Mouse (Mus musculus) liver, postnatal 0 days (tissue): ENCODE measurements around the gene Prkd1. TPM values are rescaled to one million over a fixed set of nuclear protein-coding genes. Genes with fewer than 3 reads are reported as not detected.

Source experiments
- ATAC-seq: fragments of 200-750 bp; cut with Nextera tagmentation; 2 replicates; pipeline ENCODE4 v1.8.0; 2017; ENCODE audit warnings: mild to moderate bottlenecking, moderate library complexity
- DNase-seq: peaks from one replicate; pipeline ENCODE4 v3.0.0-alpha.2; 2016
- H3K27ac ChIP-seq: fragments of 300-500 bp; sonication (generic); 2 replicates; pipeline ENCODE4 v1.5.1; 2014; ENCODE audit warnings: antibody characterized with exemption, moderate library complexity, mild to moderate bottlenecking, low read depth
- H3K27me3 ChIP-seq: fragments of 300-500 bp; sonication (generic); 2 replicates; pipeline ENCODE4 v1.6.1; 2014; ENCODE audit warnings: low read length, control low read depth, mixed read lengths; ENCODE audit not compliant: insufficient read depth
- H3K36me3 ChIP-seq: fragments of 300-500 bp; sonication (generic); replicated peaks from 2 replicates; pipeline ENCODE4 v1.6.1; 2014; ENCODE audit warnings: mild to moderate bottlenecking, control low read depth, low read length, moderate library complexity, mixed read lengths; ENCODE audit not compliant: insufficient read depth
- H3K4me1 ChIP-seq: fragments of 300-500 bp; sonication (generic); 2 replicates; pipeline ENCODE4 v1.6.1; 2014; ENCODE audit warnings: antibody characterized with exemption, mild to moderate bottlenecking, control low read depth; ENCODE audit not compliant: insufficient read depth
- H3K4me2 ChIP-seq: fragments of 300-500 bp; sonication (generic); 2 replicates; pipeline ENCODE4 v1.6.1; 2014; ENCODE audit warnings: low read depth, mild to moderate bottlenecking, low read length, moderate library complexity, mixed read lengths
- H3K4me3 ChIP-seq: fragments of 300-500 bp; sonication (generic); 2 replicates; pipeline ENCODE4 v1.5.1; 2014; ENCODE audit warnings: low read depth, low read length
- H3K9ac ChIP-seq: fragments of 300-500 bp; sonication (generic); replicated peaks from 2 replicates; pipeline ENCODE4 v1.6.1; 2014; ENCODE audit warnings: mild to moderate bottlenecking, moderate library complexity
- H3K9me3 ChIP-seq: fragments of 300-500 bp; sonication (generic); 2 replicates; pipeline ENCODE4 v1.6.1; 2016; ENCODE audit warnings: mild to moderate bottlenecking, control low read depth, low read length, mixed read lengths
- CTCF ChIP-seq: sonication (generic); IDR thresholded peaks from 2 replicates; pipeline ENCODE4 v1.5.1; 2016; ENCODE audit warnings: antibody characterized with exemption, low read depth
- EP300 ChIP-seq: IDR thresholded peaks from 2 replicates; pipeline ENCODE4 v1.6.1; 2016; ENCODE audit warnings: antibody characterized with exemption, low read depth, mild to moderate bottlenecking
- WGBS: fragments of 180-500 bp; shearing (Covaris S2); extraction: QIAGEN DNeasy Blood & Tissue Kit; methylation state at CpG from one replicate; pipeline ENCODE4 v1.1.7; 2014; ENCODE audit not compliant: insufficient replicate concordance; 5-methylcytosine and 5-hydroxymethylcytosine counted together
- polyA plus RNA-seq: library from polyadenylated mRNA; unstranded; fragments of >200 nt; fragmentation: Nextera tagmentation; extraction: Ambion mirVana; gene quantifications from 2 replicates; pipeline ENCODE4 v1.2.1, GENCODE M21; 2015

The Prkd1 gene
- polyA plus RNA-seq, 1 experiment from 2014 or later: 0.09 TPM

GRCm38 (mm10) chr12:50430129-50430703, 218.7 kb downstream of the Prkd1 start:
- TF ChIP-seq EP300: no peak
- no peak for TF ChIP-seq CTCF
- Histone ChIP-seq H3K4me1 (no peaks in the 10 kb centered on the region), H3K9ac (no peak overlapping the region), H3K4me3 (no peak overlapping the region), H3K36me3 (no peaks in the 10 kb centered on the region), H3K27me3 (no peaks in the 10 kb centered on the region), H3K4me2 (no peak overlapping the region), H3K9me3 (no peaks in the 10 kb centered on the region), H3K27ac (no peak overlapping the region)
- ATAC-seq (no peak), DNase-seq (no peak)
- 70% methylated on average over 5 of the region's 5 CpGs for WGBS

- Histone ChIP-seq H3K4me1 (no peaks in the 10 kb centered on the region), H3K4me2 (no peak overlapping the region), H3K36me3 (no peaks in the 10 kb centered on the region), H3K27ac (no peak overlapping the region), H3K4me3 (no peak overlapping the region), H3K9ac (no peak overlapping the region), H3K9me3 (no peaks in the 10 kb centered on the region), H3K27me3 (no peaks in the 10 kb centered on the region)
- ATAC-seq: no peak
- no peak for TF ChIP-seq CTCF
- TF ChIP-seq EP300: no peak
- WGBS: 71% methylated on average over 11 of the region's 11 CpGs
- no peak for DNase-seq
Measured at GRCm38 (mm10) chr12:50352404-50352803, 296.5 kb downstream of the Prkd1 start.

GRCm38 (mm10) chr12:50333182-50333581, 315.7 kb downstream of the Prkd1 start:
- WGBS: 71% methylated on average over 4 of the region's 4 CpGs
- TF ChIP-seq CTCF: no peak
- TF ChIP-seq EP300: no peak
- H3K9me3 ChIP-seq: no peaks in the 10 kb centered on the region
- H3K4me3 ChIP-seq: no peak overlapping the region
- no peak for ATAC-seq
- no peaks in the 10 kb centered on the region for H3K36me3 ChIP-seq
- H3K9ac ChIP-seq: no peak overlapping the region
- H3K4me2 ChIP-seq: no peak overlapping the region
- no peak for DNase-seq
- H3K27ac ChIP-seq: no peak overlapping the region
- no peaks in the 10 kb centered on the region for H3K27me3 ChIP-seq
- H3K4me1 ChIP-seq: no peaks in the 10 kb centered on the region

- Histone ChIP-seq H3K9me3 (no peaks in the 10 kb centered on the region), H3K4me3 (no peak overlapping the region), H3K36me3 (no peaks in the 10 kb centered on the region), H3K27me3 (no peaks in the 10 kb centered on the region), H3K9ac (no peak overlapping the region), H3K4me2 (no peak overlapping the region), H3K4me1 (no peaks in the 10 kb centered on the region), H3K27ac (no peak overlapping the region)
- TF ChIP-seq CTCF (peak; percentile 34; the same call in 1 of the 2 replicates), EP300 (no peak)
- DNase-seq: no peak
- no peak for ATAC-seq
Measured at GRCm38 (mm10) chr12:50314634-50315033, 334.3 kb downstream of the Prkd1 start.

GRCm38 (mm10) chr12:50309276-50309675, 339.6 kb downstream of the Prkd1 start:
- H3K36me3 ChIP-seq: no peaks in the 10 kb centered on the region
- H3K4me3 ChIP-seq: no peak overlapping the region
- DNase-seq (no peak), ATAC-seq (no peak)
- no peak overlapping the region for H3K27ac ChIP-seq
- H3K27me3 ChIP-seq: no peaks in the 10 kb centered on the region
- no peaks in the 10 kb centered on the region for H3K9me3 ChIP-seq
- no peak overlapping the region for H3K4me2 ChIP-seq
- no peak for TF ChIP-seq CTCF
- H3K4me1 ChIP-seq: no peaks in the 10 kb centered on the region
- WGBS: 57% methylated on average over 3 of the region's 3 CpGs
- H3K9ac ChIP-seq: no peak overlapping the region

GRCm38 (mm10) chr12:50301334-50301733, 347.6 kb downstream of the Prkd1 start:
- Histone ChIP-seq H3K4me3 (no peak overlapping the region), H3K27ac (no peak overlapping the region), H3K4me2 (no peak overlapping the region), H3K9ac (no peak overlapping the region), H3K4me1 (no peaks in the 10 kb centered on the region), H3K36me3 (no peaks in the 10 kb centered on the region), H3K9me3 (no peaks in the 10 kb centered on the region), H3K27me3 (no peaks in the 10 kb centered on the region)
- DNase-seq (no peak), ATAC-seq (no peak)
- TF ChIP-seq CTCF (no peak), EP300 (no peak)
- WGBS: 29% methylated on average over 1 of the region's 1 CpGs

GRCm38 (mm10) chr12:50296067-50296466, 352.8 kb downstream of the Prkd1 start:
- Histone ChIP-seq H3K4me3 (no peak overlapping the region), H3K9ac (no peak overlapping the region), H3K27ac (no peak overlapping the region), H3K27me3 (no peaks in the 10 kb centered on the region), H3K36me3 (no peaks in the 10 kb centered on the region), H3K4me1 (no peaks in the 10 kb centered on the region), H3K4me2 (no peak overlapping the region), H3K9me3 (no peaks in the 10 kb centered on the region)
- TF ChIP-seq EP300 (no peak), CTCF (no peak)
- DNase-seq: no peak
- WGBS: 49% methylated on average over 2 of the region's 2 CpGs
- ATAC-seq: no peak
